Mouse (Mus musculus) MEL (cell line): Measurements from ENCODE around the gene Cntn3. TPM values are rescaled to one million over a fixed set of nuclear protein-coding genes. Genes with fewer than 3 reads are reported as not detected.

ENCODE experiments used
- DNase-seq: peaks from one replicate; pipeline ENCODE4 v3.0.0; 2011; ENCODE audit warnings: low read depth, low spot score
- H3K27ac ChIP-seq: 2 replicates; pipeline ENCODE4 v1.5.1; 2012; ENCODE audit warnings: low read depth, mild to moderate bottlenecking, control low read depth, low read length, moderate library complexity; ENCODE audit not compliant: control insufficient read depth
- H3K27me3 ChIP-seq, 2 experiments: fragments of 150-350 bp in 1 of 2; sonication (generic) in 1 of 2; 2 replicates each; pipeline ENCODE4 v1.6.1; 2012; ENCODE audit warnings: low read length in 2 of 2, mild to moderate bottlenecking in 2 of 2, improper control_type of control experiment in 1 of 2, moderate library complexity in 1 of 2; ENCODE audit not compliant: insufficient read depth in 2 of 2, control insufficient read depth in 1 of 2
- H3K36me3 ChIP-seq, 2 experiments: 2 replicates each; pipeline ENCODE4 v1.6.1; 2012 to 2014; ENCODE audit warnings: low read length in 2 of 2, improper control_type of control experiment in 1 of 2, inconsistent platforms in 1 of 2, mild to moderate bottlenecking in 1 of 2; ENCODE audit not compliant: insufficient read depth in 2 of 2, control insufficient read depth in 1 of 2
- H3K4me1 ChIP-seq, 2 experiments: fragments of 150-350 bp in 1 of 2; sonication (generic) in 1 of 2; 2 replicates each; pipeline ENCODE4 v1.6.1; 2012; ENCODE audit warnings: low read length in 2 of 2, improper control_type of control experiment in 1 of 2, mild to moderate bottlenecking in 1 of 2; ENCODE audit not compliant: insufficient read depth in 2 of 2, control insufficient read depth in 1 of 2
- H3K4me3 ChIP-seq, 2 experiments: fragments of 150-350 bp in 1 of 2; sonication (generic) in 1 of 2; 2 replicates each; pipeline ENCODE4 v1.5.1; 2012; ENCODE audit warnings: low read depth in 2 of 2, low read length in 2 of 2, mild to moderate bottlenecking in 2 of 2, moderate library complexity in 2 of 2, control low read depth in 1 of 2, improper control_type of control experiment in 1 of 2; ENCODE audit not compliant: control insufficient read depth in 1 of 2, insufficient read depth in 1 of 2
- H3K79me2 ChIP-seq: 2 replicates; pipeline ENCODE4 v1.6.1; 2012; ENCODE audit warnings: mild to moderate bottlenecking, low read length, moderate library complexity; ENCODE audit not compliant: control insufficient read depth, poor library complexity, insufficient read depth
- H3K9ac ChIP-seq: 2 replicates; pipeline ENCODE4 v1.6.1; 2012; ENCODE audit warnings: low read depth, mild to moderate bottlenecking, control low read depth, low read length, moderate library complexity; ENCODE audit not compliant: control insufficient read depth, poor library complexity, severe bottlenecking
- H3K9me3 ChIP-seq: fragments of 150-350 bp; sonication (generic); replicated peaks from 2 replicates; pipeline ENCODE4 v1.6.1; 2012; ENCODE audit warnings: mild to moderate bottlenecking, low read length, improper control_type of control experiment, moderate library complexity; ENCODE audit not compliant: insufficient read depth
- CHD2 ChIP-seq: IDR thresholded peaks from 2 replicates; pipeline ENCODE4 v1.6.1; 2011; ENCODE audit warnings: low read length, improper control_type of control experiment
- CTCF ChIP-seq, 3 experiments: IDR thresholded peaks in 2 of 3; conservative IDR thresholded peaks in 1 of 3; 2 replicates each; pipeline ENCODE4 v1.5.1; 2011 to 2012; ENCODE audit warnings: low read length in 3 of 3, low read depth in 2 of 3, mild to moderate bottlenecking in 2 of 3, improper control_type of control experiment in 1 of 3, inconsistent platforms in 1 of 3, mixed read lengths in 1 of 3, moderate library complexity in 1 of 3; ENCODE audit not compliant: control insufficient read depth in 1 of 3, insufficient read depth in 1 of 3, poor library complexity in 1 of 3, severe bottlenecking in 1 of 3
- EP300 ChIP-seq, 2 experiments: IDR thresholded peaks; 2 replicates each; pipeline ENCODE4 v1.6.1; 2011; ENCODE audit warnings: improper control_type of control experiment in 2 of 2, low read length in 2 of 2, low read depth in 1 of 2, mild to moderate bottlenecking in 1 of 2
- ETS1 ChIP-seq: IDR thresholded peaks from 2 replicates; pipeline ENCODE4 v1.6.1; 2012; ENCODE audit warnings: low read depth, mild to moderate bottlenecking, inconsistent platforms, low read length, improper control_type of control experiment, moderate library complexity
- GABPA ChIP-seq: IDR thresholded peaks from 2 replicates; pipeline ENCODE4 v1.6.1; 2012; ENCODE audit warnings: low read depth, mild to moderate bottlenecking, inconsistent platforms, low read length, improper control_type of control experiment, moderate library complexity
- HCFC1 ChIP-seq: IDR thresholded peaks from 2 replicates; pipeline ENCODE4 v1.6.1; 2012; ENCODE audit warnings: low read depth, mild to moderate bottlenecking, inconsistent platforms, low read length, improper control_type of control experiment, moderate library complexity
- JUND ChIP-seq: IDR thresholded peaks from 2 replicates; pipeline ENCODE4 v1.6.1; 2011; ENCODE audit warnings: low read depth, mild to moderate bottlenecking, improper control_type of control experiment, low read length
- MAFK ChIP-seq: IDR thresholded peaks from 2 replicates; pipeline ENCODE4 v1.6.1; 2011; ENCODE audit warnings: low read depth, mild to moderate bottlenecking, low read length, improper control_type of control experiment, borderline replicate concordance
- MAX ChIP-seq: IDR thresholded peaks from 2 replicates; pipeline ENCODE4 v1.6.1; 2011; ENCODE audit warnings: low read length, improper control_type of control experiment
- MAZ ChIP-seq: IDR thresholded peaks from 2 replicates; pipeline ENCODE4 v1.6.1; 2012; ENCODE audit warnings: low read depth, mild to moderate bottlenecking, inconsistent platforms, low read length, improper control_type of control experiment
- MYB ChIP-seq: IDR thresholded peaks from 2 replicates; pipeline ENCODE4 v1.6.1; 2011; ENCODE audit warnings: mild to moderate bottlenecking, low read depth, low read length, improper control_type of control experiment
- MYC ChIP-seq: IDR thresholded peaks from 2 replicates; pipeline ENCODE4 v1.6.1; 2011; ENCODE audit warnings: low read depth, mild to moderate bottlenecking, low read length, improper control_type of control experiment, moderate library complexity
- NRF1 ChIP-seq: IDR thresholded peaks from 2 replicates; pipeline ENCODE4 v1.6.1; 2014; ENCODE audit warnings: low read depth, mild to moderate bottlenecking, inconsistent platforms, low read length, improper control_type of control experiment, moderate library complexity; ENCODE audit not compliant: poor library complexity, insufficient read depth, severe bottlenecking
- POLR2A ChIP-seq, 2 experiments: IDR thresholded peaks; 2 replicates each; pipeline ENCODE4 v1.6.1; 2011 to 2012; ENCODE audit warnings: low read length in 2 of 2, mild to moderate bottlenecking in 2 of 2, control low read depth in 1 of 2, improper control_type of control experiment in 1 of 2, low read depth in 1 of 2, moderate library complexity in 1 of 2; ENCODE audit not compliant: control insufficient read depth in 1 of 2, insufficient read depth in 1 of 2, poor library complexity in 1 of 2
- POLR2AphosphoS5 ChIP-seq: IDR thresholded peaks from 2 replicates; pipeline ENCODE4 v1.6.1; 2012; ENCODE audit warnings: low read depth, borderline replicate concordance, mild to moderate bottlenecking, inconsistent platforms, low read length, moderate library complexity, mixed read lengths
- RAD21 ChIP-seq: IDR thresholded peaks from 2 replicates; pipeline ENCODE4 v1.6.1; 2011; ENCODE audit warnings: mild to moderate bottlenecking, low read depth, low read length, improper control_type of control experiment
- RCOR1 ChIP-seq: IDR thresholded peaks from 2 replicates; pipeline ENCODE4 v1.6.1; 2012; ENCODE audit warnings: low read depth, mild to moderate bottlenecking, inconsistent platforms, low read length, improper control_type of control experiment
- SIN3A ChIP-seq: IDR thresholded peaks from 2 replicates; pipeline ENCODE4 v1.6.1; 2012; ENCODE audit warnings: low read length, improper control_type of control experiment, inconsistent platforms
- SMC3 ChIP-seq: IDR thresholded peaks from 2 replicates; pipeline ENCODE4 v1.6.1; 2011; ENCODE audit warnings: low read depth, low read length, improper control_type of control experiment
- TAL1 ChIP-seq: IDR thresholded peaks from 2 replicates; pipeline ENCODE4 v1.6.1; 2012; ENCODE audit warnings: mild to moderate bottlenecking, inconsistent platforms, low read length, moderate library complexity, mixed read lengths
- UBTF ChIP-seq: IDR thresholded peaks from 2 replicates; pipeline ENCODE4 v1.6.1; 2012; ENCODE audit warnings: low read depth, mild to moderate bottlenecking, inconsistent platforms, low read length, improper control_type of control experiment, moderate library complexity, borderline replicate concordance; ENCODE audit not compliant: insufficient read depth
- ZC3H11A ChIP-seq: IDR thresholded peaks from 2 replicates; pipeline ENCODE4 v1.6.1; 2012; ENCODE audit warnings: low read depth, mild to moderate bottlenecking, inconsistent platforms, low read length, improper control_type of control experiment
- ZMIZ1 ChIP-seq: IDR thresholded peaks from 2 replicates; pipeline ENCODE4 v1.6.1; 2012; ENCODE audit warnings: low read depth, mild to moderate bottlenecking, inconsistent platforms, low read length, improper control_type of control experiment, moderate library complexity
- polyA plus RNA-seq, 2 experiments: library from polyadenylated mRNA; stranded (reverse) in 1 of 2; unstranded in 1 of 2; fragments of >175 nt in 1 of 2; fragments of >200 nt in 1 of 2; gene quantifications; 2 replicates each; pipeline versions ENCODE4 v1.2.1 to v1.2.4; 2012; ENCODE audit warnings: low replicate concordance in 2 of 2, low read depth in 1 of 2; ENCODE audit not compliant: insufficient read length in 2 of 2, insufficient read depth in 1 of 2, missing spikeins in 1 of 2
- total RNA-seq: library from RNA; depleted of rRNA; stranded (reverse); fragments of 300-350 nt; gene quantifications from 2 replicates; pipeline ENCODE4 v1.2.3, GENCODE M21; 2012

Gene Cntn3
- total and polyA plus RNA-seq, 3 experiments: 0.85 to 1.1 TPM; not detected in 1

- no peak for DNase-seq
- no peaks in the 10 kb centered on the region for H3K4me1 ChIP-seq
These were observed 386.6 kb downstream of the Cntn3 start for GRCm38 (mm10) chr6:102186316-102186715.

DNA sequence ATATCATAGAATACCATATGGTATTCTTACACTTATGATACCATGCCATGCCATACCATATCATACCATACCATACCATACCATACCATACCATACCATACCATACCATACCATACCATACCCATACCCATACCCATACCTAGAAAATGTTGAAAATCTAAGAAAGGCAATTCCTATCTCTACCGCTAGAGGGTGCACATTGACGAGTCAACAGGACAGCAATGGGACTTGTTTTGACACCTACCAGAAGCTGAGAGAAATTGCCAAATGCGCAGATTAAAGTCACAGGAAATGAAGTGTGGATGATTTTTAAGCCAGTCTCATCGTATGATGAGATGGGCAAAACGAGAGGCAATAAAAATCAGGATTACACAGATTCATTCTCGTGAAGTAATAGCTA is 402.0 kb downstream of the Cntn3 start:
- H3K27me3 ChIP-seq: no peaks in the 10 kb centered on the region
- no peaks in the 10 kb centered on the region for H3K9me3 ChIP-seq
- H3K9ac ChIP-seq: no peak overlapping the region
- peak; percentile 70 for DNase-seq
- peak; percentile 83 for TF ChIP-seq RAD21
- TF ChIP-seq MAX: no peak
- no peak for TF ChIP-seq EP300 (IDR thresholded peaks at IDR 0.05; ENCODE audit: low read depth in 1 of 2, low read length in 2 of 2)
- TF ChIP-seq NRF1: no peak
- TF ChIP-seq POLR2AphosphoS5: no peak
- no peak for TF ChIP-seq ZMIZ1
- TF ChIP-seq ZC3H11A: peak; percentile 88
- no peak for TF ChIP-seq MAFK
- TF ChIP-seq MAZ: no peak
- peak; percentile 90 for TF ChIP-seq SMC3
- TF ChIP-seq HCFC1: no peak
- TF ChIP-seq POLR2A (IDR thresholded peaks at IDR 0.05; ENCODE audit: control insufficient read depth in 1 of 2, insufficient read depth in 1 of 2, low read depth in 1 of 2, low read length in 2 of 2, poor library complexity in 1 of 2): no peak
- TF ChIP-seq CTCF (IDR thresholded peaks at IDR 0.05 in 2 of 3, conservative IDR thresholded peaks at IDR 0.05 in 1 of 3; ENCODE audit: control insufficient read depth in 1 of 3, insufficient read depth in 1 of 3, low read depth in 2 of 3, low read length in 3 of 3, poor library complexity in 1 of 3, severe bottlenecking in 1 of 3): peak; percentile 54 to 85 (median 82)
- TF ChIP-seq SIN3A: peak; percentile 21; the same call in 1 of the 2 replicates
- TF ChIP-seq, all 39 proteins: peak for 5
- H3K4me1 ChIP-seq: no peaks in the 10 kb centered on the region
- H3K79me2 ChIP-seq: no peaks in the 10 kb centered on the region
- no peak overlapping the region for H3K4me3 ChIP-seq
- no peaks in the 10 kb centered on the region for H3K36me3 ChIP-seq
- H3K27ac ChIP-seq: no peak overlapping the region

More at GRCm38 (mm10) chr6:102186316-102186715, 386.6 kb downstream of the Cntn3 start:
- Histone ChIP-seq H3K27me3 (no peaks in the 10 kb centered on the region), H3K4me3 (no peak overlapping the region), H3K36me3 (no peaks in the 10 kb centered on the region), H3K9me3 (no peaks in the 10 kb centered on the region), H3K9ac (no peak overlapping the region), H3K27ac (no peak overlapping the region), H3K79me2 (no peaks in the 10 kb centered on the region)
- no peak for TF ChIP-seq TAL1
- TF ChIP-seq ETS1: no peak
- TF ChIP-seq CTCF (IDR thresholded peaks at IDR 0.05 in 2 of 3, conservative IDR thresholded peaks at IDR 0.05 in 1 of 3; ENCODE audit: control insufficient read depth in 1 of 3, insufficient read depth in 1 of 3, low read depth in 2 of 3, low read length in 3 of 3, poor library complexity in 1 of 3, severe bottlenecking in 1 of 3): no peak
- TF ChIP-seq MYB: no peak
- no peak for TF ChIP-seq CHD2
- no peak for TF ChIP-seq UBTF
- TF ChIP-seq GABPA: no peak
- no peak for TF ChIP-seq RAD21
- TF ChIP-seq RCOR1: no peak
- TF ChIP-seq MYC: no peak
- no peak for TF ChIP-seq ZC3H11A
- TF ChIP-seq JUND: no peak
- TF ChIP-seq, all 39 proteins: peak for 0
